ENCODE assay signal across 23 mouse cellular contexts in the genomic region with DNA sequence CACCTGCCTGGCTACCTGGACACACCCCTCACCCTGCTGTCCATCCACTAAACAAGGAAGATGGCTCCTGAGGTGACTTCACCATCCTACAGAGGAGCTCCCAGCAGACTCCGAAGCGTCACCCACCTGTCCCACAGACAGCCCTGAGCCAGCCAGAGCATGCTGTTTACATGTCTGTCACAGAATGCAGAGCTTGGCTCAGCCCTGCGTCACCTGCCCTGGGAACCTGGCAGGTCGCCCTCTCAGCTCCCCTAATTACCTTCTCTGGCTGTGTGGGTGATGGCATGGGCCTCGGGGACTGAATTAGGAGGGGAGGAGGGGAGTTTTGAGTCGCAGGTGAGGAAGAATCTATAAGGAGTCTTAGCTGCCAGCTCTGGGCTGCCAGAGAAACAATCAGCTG. TPM values are rescaled to one million over a fixed set of nuclear protein-coding genes. Genes with fewer than 3 reads are reported as not detected.
A peak's percentile ranks its signal among the peaks of the same experiment; 100 is the strongest.
DNase-seq lines count a peak whose midpoint lies in the region; ATAC-seq and TF ChIP-seq lines count a peak whose summit lies in the region.
"Had no signal": no experiment of that assay in that cellular context is flagged by ENCODE, and none has a peak within 500 bp of the region (broad histone marks: within the 10 kb centered on the region; RNA-seq: fewer than 3 reads in every experiment).

No protein-coding gene starts in this region.

- no peaks in the 10 kb centered on the region for H3K4me1 ChIP-seq in forebrain, postnatal 0 days (ENCODE audit: insufficient read depth)
- H3K4me1 ChIP-seq in forebrain, embryonic 14.5 days (ENCODE audit: control insufficient read depth, insufficient read depth, low read length), result no peaks in the 10 kb centered on the region
- H3K4me1 ChIP-seq in cerebellum, adult 2 months (ENCODE audit: control insufficient read depth, insufficient read depth, low read length), result peaks cover 7% of the 10 kb centered on the region
- peaks cover 66% of the 10 kb centered on the region for H3K4me1 ChIP-seq in embryonic facial prominence, embryonic 15.5 days
- H3K4me1 ChIP-seq: intestine, embryonic 15.5 days; limb, embryonic 10.5 days; neural tube, embryonic 12.5 days had no signal

- TF ChIP-seq CTCF in forebrain, postnatal 0 days (IDR thresholded peaks at IDR 0.05; ENCODE audit: low read depth), result no peak
- TF ChIP-seq CTCF in brain, embryonic 14.5 days (IDR thresholded peaks at IDR 0.05; ENCODE audit: borderline replicate concordance, extremely low read depth, insufficient read depth, insufficient read length), result no peak
- TF ChIP-seq CTCF in cerebellum, adult 2 months (IDR thresholded peaks at IDR 0.05; ENCODE audit: borderline replicate concordance, insufficient read depth, low read depth, low read length), result no peak

- H3K36me3 ChIP-seq in forebrain, postnatal 0 days (ENCODE audit: insufficient read depth), result no peaks in the 10 kb centered on the region
- no peaks in the 10 kb centered on the region for H3K36me3 ChIP-seq in forebrain, embryonic 14.5 days (ENCODE audit: control insufficient read depth, insufficient read depth, low read length)
- peaks cover 9% of the 10 kb centered on the region; the same call in 1 of the 2 replicates for H3K36me3 ChIP-seq in embryonic facial prominence, embryonic 15.5 days
- H3K36me3 ChIP-seq: intestine, embryonic 15.5 days; neural tube, embryonic 12.5 days had no signal

- TF ChIP-seq POLR2A in brain, embryonic 14.5 days (IDR thresholded peaks at IDR 0.05; ENCODE audit: borderline replicate concordance, extremely low read depth, insufficient read depth, insufficient read length, poor library complexity, severe bottlenecking), result no peak
- TF ChIP-seq POLR2A in cerebellum, adult 2 months (IDR thresholded peaks at IDR 0.05; ENCODE audit: borderline replicate concordance, insufficient read depth, low read length), result no peak

- H3K27ac ChIP-seq in forebrain, postnatal 0 days (ENCODE audit: low read depth, low read length), result no peak overlapping the region
- H3K27ac ChIP-seq in forebrain, embryonic 14.5 days (ENCODE audit: low read depth, low read length), result no peak overlapping the region
- no peak overlapping the region for H3K27ac ChIP-seq in cerebellum, adult 2 months (ENCODE audit: insufficient read depth, low read length)
- H3K27ac ChIP-seq in embryonic facial prominence, embryonic 15.5 days (replicated peaks), result 0 out of 2 replicates have a peak overlapping the region, but pooled peaks have one; percentile 44
- H3K27ac ChIP-seq: heart, embryonic 13.5 days; hindbrain, embryonic 14.5 days; intestine, embryonic 15.5 days; limb, embryonic 10.5 days; neural tube, embryonic 12.5 days had no signal

- no peaks in the 10 kb centered on the region for H3K27me3 ChIP-seq in forebrain, postnatal 0 days (ENCODE audit: insufficient read depth, low read length)
- H3K27me3 ChIP-seq in forebrain, embryonic 14.5 days (replicated peaks; ENCODE audit: control insufficient read depth, insufficient read depth, low read length), result no peaks in the 10 kb centered on the region
- H3K27me3 ChIP-seq in cerebellum, adult 2 months (ENCODE audit: control insufficient read depth, insufficient read depth, low read length), result peaks cover 6% of the 10 kb centered on the region; the same call in 1 of the 2 replicates
- H3K27me3 ChIP-seq in embryonic facial prominence, embryonic 15.5 days, result no peaks in the 10 kb centered on the region
- H3K27me3 ChIP-seq: heart, embryonic 13.5 days; intestine, embryonic 15.5 days; neural tube, embryonic 12.5 days had no signal

- no peak for DNase-seq in forebrain, postnatal 0 days
- DNase-seq in forebrain, embryonic 14.5 days (ENCODE audit: low spot score), result no peak
- peak; percentile 48 for DNase-seq in brain, embryonic 14.5 days (ENCODE audit: low read depth)
- DNase-seq in cerebellum, adult 2 months, result peak; percentile 48 to 63
- no peak for DNase-seq in adrenal gland, adult 18-20 months (ENCODE audit: low spot score in 2 of 2)
- DNase-seq: B cell, adult 2 months; heart, adult 18-20 months; kidney, adult 9 months; kidney, postnatal 36 days; lung, adult 18-20 months; right cerebral cortex, postnatal 14 days; spleen, adult 18-20 months; thymus, adult 18-20 months; thymus, postnatal 4 days had no signal

- WGBS in forebrain, postnatal 0 days, result 54% methylated on average over 6 of the region's 6 CpGs
- 33% methylated on average over 6 of the region's 6 CpGs for WGBS in forebrain, embryonic 14.5 days
- WGBS in cerebellum, adult 2 months, result 8% methylated on average over 6 of the region's 6 CpGs
- 56% methylated on average over 6 of the region's 6 CpGs for WGBS in embryonic facial prominence, embryonic 15.5 days

- no peak overlapping the region for H3K4me2 ChIP-seq in forebrain, postnatal 0 days (ENCODE audit: low read depth)
- H3K4me2 ChIP-seq in forebrain, embryonic 14.5 days (ENCODE audit: low read length), result no peak overlapping the region
- no peak overlapping the region for H3K4me2 ChIP-seq in embryonic facial prominence, embryonic 15.5 days (replicated peaks)
- H3K4me2 ChIP-seq: heart, embryonic 13.5 days; hindbrain, embryonic 14.5 days; intestine, embryonic 15.5 days; liver, embryonic 11.5 days; neural tube, embryonic 12.5 days had no signal

- H3K4me3 ChIP-seq in forebrain, postnatal 0 days (ENCODE audit: low read depth, low read length), result no peak overlapping the region
- no peak overlapping the region for H3K4me3 ChIP-seq in forebrain, embryonic 14.5 days (ENCODE audit: low read depth, low read length)
- H3K4me3 ChIP-seq in cerebellum, adult 2 months (replicated peaks; ENCODE audit: insufficient read depth, low read depth, low read length), result no peak overlapping the region
- no peak overlapping the region for H3K4me3 ChIP-seq in embryonic facial prominence, embryonic 15.5 days (replicated peaks)
- H3K4me3 ChIP-seq: heart, embryonic 13.5 days; intestine, embryonic 15.5 days; limb, embryonic 10.5 days; neural tube, embryonic 12.5 days had no signal

- no peak overlapping the region for H3K9ac ChIP-seq in forebrain, postnatal 0 days
- H3K9ac ChIP-seq in forebrain, embryonic 14.5 days (ENCODE audit: low read length), result no peak overlapping the region
- no peak overlapping the region for H3K9ac ChIP-seq in embryonic facial prominence, embryonic 15.5 days
- H3K9ac ChIP-seq: heart, embryonic 13.5 days; hindbrain, embryonic 14.5 days; intestine, embryonic 15.5 days; neural tube, embryonic 12.5 days had no signal

- no peaks in the 10 kb centered on the region for H3K9me3 ChIP-seq in forebrain, postnatal 0 days (ENCODE audit: low read length)
- no peaks in the 10 kb centered on the region for H3K9me3 ChIP-seq in forebrain, embryonic 14.5 days (replicated peaks; ENCODE audit: control insufficient read depth, low read length)
- H3K9me3 ChIP-seq in embryonic facial prominence, embryonic 15.5 days (replicated peaks), result no peaks in the 10 kb centered on the region
- H3K9me3 ChIP-seq: heart, embryonic 13.5 days; intestine, embryonic 15.5 days; limb, embryonic 10.5 days; neural tube, embryonic 12.5 days had no signal

- ATAC-seq in forebrain, postnatal 0 days, result 0 out of 2 replicates have a peak, but pooled peaks have one; percentile 47
- ATAC-seq in forebrain, embryonic 14.5 days, result no peak
- no peak for ATAC-seq in embryonic facial prominence, embryonic 15.5 days (ENCODE audit: insufficient number of reproducible peaks, low FRiP score, low TSS enrichment, low read depth)
- no peak for ATAC-seq in granulocyte monocyte progenitor cell, adult 5-6 weeks (replicated peaks; ENCODE audit: poor library complexity, severe bottlenecking)
- ATAC-seq: intestine, embryonic 15.5 days had no signal

RNA-seq across cellular contexts. Expression of a gene that starts 38.3 kb away (rescaled TPM):
- 0.92 and 4.4 TPM in 2 replicates for total RNA-seq in forebrain, postnatal 0 days (2014; rRNA removed)
- 0.63 and 1.3 TPM in 2 replicates for polyA plus RNA-seq in forebrain, postnatal 0 days (2015; fragmentation: Nextera tagmentation; extraction: Ambion mirVana)
- 3.3 and 4.1 TPM in 2 replicates for polyA plus RNA-seq in forebrain, embryonic 14.5 days (2014; fragmentation: Nextera tagmentation; extraction: Ambion mirVana)
- polyA plus RNA-seq in brain, embryonic 14.5 days (2012; rRNA removed), result 6.4 and 8.3 TPM in 2 replicates
- 2.4 and 2.7 TPM in 2 replicates for polyA plus RNA-seq in cerebellum, adult 2 months (2012; rRNA removed)
- polyA plus RNA-seq in embryonic facial prominence, embryonic 15.5 days (2015; fragmentation: Nextera tagmentation; extraction: Ambion mirVana), result 18.8 and 20.7 TPM in 2 replicates
- total RNA-seq in granulocyte monocyte progenitor cell, adult 5-6 weeks (2014; fragmentation: Nextera tagmentation), result not detected in 2 replicates
- total RNA-seq in granulocyte monocyte progenitor cell, adult 5-6 weeks (2017), result not detected in 2 replicates
- total RNA-seq in adrenal gland, adult 18-20 months (2021), result 1 to 10 TPM in 1 of 2 experiments, under 1 TPM in 1; 0.53 to 1.1 TPM
- total RNA-seq: megakaryocyte-erythroid progenitor cell, adult 5-6 weeks had no signal

Comparison
In these comparisons a context has a peak if more than half of its experiments do, and no peak if none do; other contexts are left out.
1. DNase-seq: peak in brain, embryonic 14.5 days (single experiment) and cerebellum, adult 2 months (2 of 2); none in forebrain, postnatal 0 days (single experiment), forebrain, embryonic 14.5 days (single experiment) and adrenal gland, adult 18-20 months (0 of 2).